Mouse (Mus musculus): ENCODE measurements around the gene 1700029H14Rik.

Gene 1700029H14Rik

DNA sequence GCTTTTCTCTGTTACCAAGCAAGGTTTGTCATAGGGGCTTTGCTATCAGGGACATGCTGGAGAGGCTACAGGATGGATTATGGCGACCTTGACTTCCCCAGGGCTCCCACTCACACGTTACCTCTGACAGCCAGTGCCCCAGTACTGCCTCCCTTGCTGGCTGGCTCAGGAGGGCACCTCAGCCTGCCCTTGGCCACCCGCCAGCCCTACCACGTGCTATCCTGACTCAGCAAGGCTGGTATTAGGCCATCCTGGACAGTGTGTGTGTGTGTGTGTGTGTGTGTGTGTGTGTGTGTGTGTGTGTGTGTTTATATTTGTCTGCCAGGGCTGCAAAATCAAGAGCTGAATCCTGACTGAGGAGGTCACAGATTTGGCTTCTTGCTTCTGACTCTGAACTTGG lies 55.4 kb downstream of the 1700029H14Rik start:
- DNase-seq (ENCODE audit: extremely low spot score, low read depth, low spot score) = no peak

DNA sequence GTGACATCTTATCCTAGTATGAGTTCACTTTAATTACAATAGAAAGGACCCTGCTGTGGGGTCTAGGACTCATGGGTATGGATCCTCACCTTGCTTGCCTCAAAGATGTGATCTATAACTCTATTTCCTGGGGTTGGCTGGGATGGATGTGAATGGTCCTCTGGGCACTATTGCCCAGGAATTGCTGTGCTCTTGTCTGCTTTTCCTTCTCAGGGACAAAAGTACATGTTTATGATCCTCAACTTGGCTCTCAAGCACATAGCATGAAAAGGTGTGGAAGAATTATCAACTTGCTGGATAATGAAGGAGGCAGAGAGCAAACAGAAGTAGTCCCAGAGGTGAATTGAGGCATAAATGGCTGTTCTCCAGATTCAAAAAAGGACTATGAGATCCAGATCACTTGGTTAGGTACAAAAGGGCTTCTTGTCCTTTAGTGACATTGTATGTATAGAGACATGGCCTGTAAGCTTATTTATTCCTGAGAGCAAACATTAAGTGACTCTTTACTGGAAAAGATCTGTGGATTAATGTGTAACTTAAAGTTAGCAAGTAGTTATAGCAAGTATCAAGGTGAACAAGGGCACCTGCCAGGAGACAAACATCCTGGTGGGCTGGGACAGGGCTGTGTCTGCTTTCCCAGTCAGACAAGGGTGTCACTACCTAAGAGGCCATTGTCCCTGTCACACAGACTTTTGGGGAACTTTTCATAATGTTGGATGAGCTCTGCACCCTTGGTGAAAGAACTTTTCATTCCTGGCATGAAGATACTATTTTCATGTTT lies 57.2 kb downstream of the 1700029H14Rik start:
- DNase-seq (ENCODE audit: extremely low spot score, low read depth, low spot score) = no peak

DNA sequence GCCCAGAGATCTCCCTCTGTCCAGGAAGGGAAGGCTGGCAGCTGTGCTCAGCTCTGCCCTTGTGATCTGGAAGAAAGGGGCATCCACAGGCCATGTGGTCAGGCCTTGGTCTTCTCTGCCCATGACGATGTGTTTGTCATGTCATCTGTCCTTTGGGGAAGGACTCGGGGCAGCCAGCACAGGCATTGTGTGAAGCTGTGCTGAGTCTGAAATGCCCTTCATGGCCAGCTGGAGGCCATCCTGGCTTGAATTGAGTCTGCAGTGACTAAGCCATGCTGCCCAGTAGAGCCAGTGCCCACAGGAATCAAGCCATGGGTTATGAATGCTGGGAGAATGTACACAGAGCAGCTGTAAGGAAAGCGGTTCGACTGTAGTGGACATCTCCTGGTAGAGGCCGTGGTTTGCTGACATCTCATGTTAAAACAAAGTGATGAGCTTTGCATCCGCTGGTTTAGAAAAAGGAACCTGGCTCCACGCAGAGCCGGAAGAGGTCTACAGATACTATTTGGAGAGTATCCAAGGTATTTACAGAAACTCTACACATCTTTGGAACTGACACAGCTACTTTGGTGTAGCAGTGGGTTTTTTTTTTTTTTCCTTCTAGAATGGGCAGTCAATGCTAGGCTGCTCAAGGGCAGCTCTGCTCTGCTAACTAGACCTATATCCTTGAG lies 58.2 kb downstream of the 1700029H14Rik start:
- DNase-seq (ENCODE audit: extremely low spot score, low read depth, low spot score) = no peak

DNA sequence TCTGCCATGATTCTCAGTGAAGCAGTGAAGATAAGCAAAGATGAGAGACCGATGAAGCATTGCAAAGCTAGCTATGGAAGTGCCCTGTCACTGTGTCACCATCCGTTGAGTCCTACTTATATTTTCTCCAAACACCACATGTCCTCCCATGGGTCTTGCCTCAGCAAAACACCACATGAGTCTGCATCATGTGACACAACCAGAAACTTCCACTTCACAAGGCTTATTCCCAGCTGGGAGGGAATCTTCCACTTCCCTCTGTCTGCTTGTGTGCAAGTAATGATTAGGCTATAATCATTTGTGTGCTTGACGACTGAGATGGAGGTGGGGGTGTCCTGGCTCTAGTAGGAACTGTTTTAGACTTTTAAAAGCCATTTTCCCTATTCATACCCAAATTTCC lies 61.0 kb downstream of the 1700029H14Rik start:
- DNase-seq (ENCODE audit: extremely low spot score, low read depth, low spot score) = no peak

Measured in hindlimb bud, embryonic 11.5 days (tissue).